Mouse (Mus musculus) E14TG2a.4 (cell line): Measurements from ENCODE around the gene Fzd1.
A peak's percentile ranks its signal among the peaks of the same experiment; 100 is the strongest.

Source experiments
- H3K27me3 ChIP-seq: 2 replicates; pipeline ENCODE4 v1.6.1; 2014; ENCODE audit warnings: low read length, control low read depth; ENCODE audit not compliant: insufficient read depth
- H3K36me3 ChIP-seq: 2 replicates; pipeline ENCODE4 v1.6.1; 2014; ENCODE audit warnings: low read length, control low read depth; ENCODE audit not compliant: insufficient read depth
- H3K4me1 ChIP-seq: replicated peaks from 2 replicates; pipeline ENCODE4 v1.6.1; 2014; ENCODE audit warnings: low read depth, low read length, control low read depth
- H3K4me3 ChIP-seq: replicated peaks from 2 replicates; pipeline ENCODE4 v1.5.1; 2014; ENCODE audit warnings: mild to moderate bottlenecking, low read length
- H3K9me3 ChIP-seq: 2 replicates; pipeline ENCODE4 v1.6.1; 2014; ENCODE audit warnings: low read length, control low read depth
- CTCF ChIP-seq: conservative IDR thresholded peaks from 2 replicates; pipeline ENCODE4 v1.5.1; 2014; ENCODE audit warnings: low read length
- NANOG ChIP-seq: IDR thresholded peaks from 2 replicates; pipeline ENCODE4 v1.6.1; 2014; ENCODE audit warnings: borderline replicate concordance, low read length, mixed read lengths
- POU5F1 ChIP-seq: IDR thresholded peaks from 2 replicates; pipeline ENCODE4 v1.6.1; 2014; ENCODE audit warnings: low read length, borderline replicate concordance

The Fzd1 gene

DNA sequence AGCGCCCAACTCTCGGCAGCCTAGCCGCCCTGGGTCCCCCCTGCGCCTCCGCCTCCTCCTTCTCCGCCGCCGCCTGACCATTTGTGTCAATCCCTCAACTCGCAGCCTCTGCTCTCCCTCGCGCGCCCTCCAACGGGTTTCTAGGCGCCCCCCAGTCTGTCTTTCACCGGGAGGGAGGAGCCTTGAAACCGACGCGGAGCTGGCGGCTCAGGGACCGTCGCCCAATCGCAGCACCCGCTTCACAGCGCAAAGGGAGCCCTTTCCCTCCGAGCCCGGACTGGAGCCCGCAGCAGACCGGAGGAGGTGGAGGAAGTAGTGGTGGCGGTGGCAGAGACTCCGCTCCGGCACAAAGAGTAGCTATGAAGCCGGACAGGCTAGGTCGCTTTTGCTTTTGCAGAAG lies at the start of gene Fzd1:
Fzd1 (minus strand) TSS at position 134 of the 400 bp plus-strand sequence.
- TF ChIP-seq POU5F1 (no peak), CTCF (no peak), NANOG (no peak)
- peak within 1 kb of the TSS; percentile 87 for H3K4me3 ChIP-seq
- H3K4me1 ChIP-seq: peaks cover 24% of the 10 kb centered on the region
- H3K27me3 ChIP-seq: peaks cover 64% of the 10 kb centered on the region
- H3K36me3 ChIP-seq: no peaks in the 10 kb centered on the region
- H3K9me3 ChIP-seq: no peaks in the 10 kb centered on the region

DNA sequence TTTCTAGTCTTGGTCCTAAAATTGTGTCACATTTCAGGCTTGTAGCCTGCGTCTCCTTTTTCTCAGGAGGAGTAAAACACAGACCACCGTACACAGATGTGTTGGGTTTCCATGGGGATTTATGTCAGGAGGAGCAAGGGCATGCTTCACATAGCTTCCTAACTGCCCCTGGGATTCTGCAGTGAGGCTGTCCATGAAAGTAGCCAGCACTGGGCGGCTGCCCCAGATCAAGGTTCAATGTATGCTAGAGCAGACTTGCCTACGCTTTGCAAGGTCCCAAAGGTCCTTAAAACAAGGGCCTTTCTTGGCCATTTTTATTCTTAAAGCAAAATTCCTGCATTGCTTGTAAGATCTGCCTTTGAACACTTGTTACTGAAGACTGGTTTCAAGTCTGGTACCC lies 47.4 kb upstream of the Fzd1 start:
- H3K9me3 ChIP-seq: peaks cover 5% of the 10 kb centered on the region; the same call in 1 of the 2 replicates
- H3K4me1 ChIP-seq: no peaks in the 10 kb centered on the region
- no peaks in the 10 kb centered on the region for H3K27me3 ChIP-seq
- H3K4me3 ChIP-seq: no peak overlapping the region
- TF ChIP-seq POU5F1 (no peak), CTCF (no peak), NANOG (no peak)
- H3K36me3 ChIP-seq: no peaks in the 10 kb centered on the region

DNA sequence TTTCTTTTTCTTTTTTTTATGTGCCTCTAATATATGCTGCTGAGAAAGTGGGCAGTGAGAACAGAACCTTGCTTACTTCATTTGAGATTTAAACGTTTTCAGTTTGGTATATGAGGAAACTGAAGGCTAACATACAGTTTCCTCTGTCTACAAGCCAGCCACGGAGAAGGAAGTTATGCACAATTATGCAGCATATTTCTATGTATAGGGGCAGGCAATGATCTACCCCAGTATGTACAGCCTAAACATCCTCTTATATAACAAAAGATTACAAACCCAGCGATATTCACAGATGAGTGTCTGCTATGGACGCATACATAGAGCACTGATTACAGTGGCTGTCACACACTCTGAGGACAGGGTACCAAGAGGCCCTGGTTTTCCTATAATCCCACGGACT lies 45.9 kb upstream of the Fzd1 start:
- no peaks in the 10 kb centered on the region for H3K27me3 ChIP-seq
- no peaks in the 10 kb centered on the region for H3K4me1 ChIP-seq
- H3K9me3 ChIP-seq: peaks cover 8% of the 10 kb centered on the region; the same call in 1 of the 2 replicates
- no peak for TF ChIP-seq POU5F1
- no peak for TF ChIP-seq NANOG
- H3K4me3 ChIP-seq: no peak overlapping the region
- no peaks in the 10 kb centered on the region for H3K36me3 ChIP-seq

DNA sequence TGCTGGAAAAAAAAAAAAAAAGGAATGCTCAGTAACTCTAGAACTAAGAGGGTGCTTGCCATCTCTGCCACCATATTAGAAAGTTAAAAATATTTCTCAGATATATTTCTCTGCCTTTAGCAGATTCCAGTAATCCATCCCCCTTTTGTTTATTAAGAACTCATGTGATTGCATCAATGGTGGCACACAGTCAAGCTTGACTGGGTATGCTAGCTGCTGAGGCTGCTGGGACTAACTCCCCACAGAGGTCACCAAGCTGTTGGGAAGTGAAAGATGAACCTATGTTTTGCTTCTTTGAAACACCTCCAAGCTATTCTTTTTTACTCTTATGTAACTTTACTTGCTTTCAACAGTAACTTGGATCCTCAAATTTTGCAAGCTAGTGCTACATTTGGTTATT lies 44.1 kb upstream of the Fzd1 start:
- no peak for TF ChIP-seq POU5F1
- TF ChIP-seq NANOG: no peak
- no peak for TF ChIP-seq CTCF
- Histone ChIP-seq H3K4me1 (no peaks in the 10 kb centered on the region), H3K36me3 (no peaks in the 10 kb centered on the region), H3K27me3 (no peaks in the 10 kb centered on the region), H3K9me3 (peaks cover 9% of the 10 kb centered on the region; the same call in 1 of the 2 replicates), H3K4me3 (no peak overlapping the region)

DNA sequence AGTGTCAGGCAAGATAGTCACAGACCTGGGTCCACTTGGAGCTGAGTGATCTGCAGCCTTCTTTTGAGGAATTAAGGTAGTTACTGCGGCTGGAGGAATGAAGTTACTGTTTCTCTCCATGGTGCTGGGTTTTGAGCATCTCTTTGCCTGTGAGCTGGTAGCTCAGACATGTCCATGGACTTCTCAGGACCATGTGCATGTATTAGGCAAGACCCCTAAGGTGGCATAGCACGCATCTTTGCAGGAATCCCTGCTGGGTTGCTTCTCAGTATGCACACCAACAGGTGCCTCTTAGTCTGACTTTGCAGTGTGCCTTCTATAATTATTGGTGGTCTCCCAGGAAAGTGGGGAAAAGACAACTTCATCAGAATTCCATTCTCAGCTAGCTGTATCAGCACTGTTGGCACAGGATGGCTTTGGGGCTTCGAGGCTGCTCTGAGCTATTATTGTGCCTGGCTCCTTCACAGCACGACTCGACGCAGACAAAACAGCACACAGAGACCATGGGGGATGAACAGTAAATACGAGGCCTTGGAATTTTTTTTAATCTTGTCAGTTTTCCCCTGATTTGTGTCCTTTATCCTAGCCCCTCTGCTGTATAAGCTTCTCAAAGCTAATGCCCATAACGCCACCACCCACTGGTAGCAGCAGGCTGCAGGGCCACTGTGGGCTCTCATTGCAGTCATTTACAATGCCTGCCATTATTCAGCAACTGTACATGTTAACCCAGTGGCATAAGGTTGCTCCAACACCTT lies 43.4 kb upstream of the Fzd1 start:
- Histone ChIP-seq H3K4me1 (no peaks in the 10 kb centered on the region), H3K9me3 (peaks cover 13% of the 10 kb centered on the region; the same call in 1 of the 2 replicates), H3K27me3 (no peaks in the 10 kb centered on the region), H3K36me3 (no peaks in the 10 kb centered on the region), H3K4me3 (no peak overlapping the region)
- TF ChIP-seq NANOG: no peak
- TF ChIP-seq POU5F1: no peak
- TF ChIP-seq CTCF: no peak

DNA sequence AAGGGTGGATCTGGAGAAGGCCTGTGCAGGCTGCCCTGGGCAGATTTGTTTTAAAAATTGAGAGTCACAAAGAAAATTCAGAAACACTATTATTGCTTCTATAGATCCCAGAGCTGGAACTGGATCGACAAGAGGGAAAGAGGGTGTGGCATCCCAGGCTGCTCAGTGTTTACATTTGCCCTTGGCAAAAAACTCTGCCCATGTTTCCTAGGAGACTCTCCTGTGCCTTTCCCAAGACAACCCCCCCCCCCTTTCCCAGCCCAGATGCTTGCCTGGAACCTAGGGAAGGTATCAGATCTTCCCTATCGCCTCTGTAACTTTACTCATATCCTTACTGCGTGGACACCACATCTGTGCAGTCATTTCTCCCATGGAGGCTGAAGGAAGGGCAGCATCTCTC lies 33.4 kb upstream of the Fzd1 start:
- no peaks in the 10 kb centered on the region for H3K27me3 ChIP-seq
- no peak for TF ChIP-seq POU5F1
- no peak for TF ChIP-seq NANOG
- TF ChIP-seq CTCF: no peak
- H3K4me3 ChIP-seq: no peak overlapping the region
- peaks cover 6% of the 10 kb centered on the region; the same call in 1 of the 2 replicates for H3K9me3 ChIP-seq
- H3K4me1 ChIP-seq: no peaks in the 10 kb centered on the region
- no peaks in the 10 kb centered on the region for H3K36me3 ChIP-seq

DNA sequence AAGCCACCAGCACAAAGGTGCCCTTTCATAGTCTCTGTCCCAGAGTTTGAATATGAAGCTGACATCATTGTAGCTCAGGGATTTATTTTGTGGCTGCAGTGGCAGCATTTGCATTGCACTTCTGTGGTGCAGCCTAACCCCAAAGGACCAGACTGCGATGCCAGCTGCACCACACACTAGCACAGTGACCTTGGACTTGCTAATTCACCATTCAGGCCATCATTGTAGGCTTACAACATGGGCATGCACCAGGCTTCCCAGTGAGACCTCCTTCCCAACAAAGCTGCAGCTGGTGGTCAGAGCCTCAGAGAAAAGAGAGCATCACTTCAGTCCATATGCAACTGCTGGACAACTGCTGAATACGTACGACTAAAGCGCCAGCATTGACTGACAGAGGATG lies 32.4 kb upstream of the Fzd1 start:
- no peaks in the 10 kb centered on the region for H3K36me3 ChIP-seq
- H3K27me3 ChIP-seq: no peaks in the 10 kb centered on the region
- H3K4me1 ChIP-seq: no peaks in the 10 kb centered on the region
- no peak overlapping the region for H3K4me3 ChIP-seq
- TF ChIP-seq POU5F1 (no peak), CTCF (no peak), NANOG (no peak)
- 0 out of 2 replicates have a peak, but pooled peaks cover 3% of the 10 kb centered on the region for H3K9me3 ChIP-seq

DNA sequence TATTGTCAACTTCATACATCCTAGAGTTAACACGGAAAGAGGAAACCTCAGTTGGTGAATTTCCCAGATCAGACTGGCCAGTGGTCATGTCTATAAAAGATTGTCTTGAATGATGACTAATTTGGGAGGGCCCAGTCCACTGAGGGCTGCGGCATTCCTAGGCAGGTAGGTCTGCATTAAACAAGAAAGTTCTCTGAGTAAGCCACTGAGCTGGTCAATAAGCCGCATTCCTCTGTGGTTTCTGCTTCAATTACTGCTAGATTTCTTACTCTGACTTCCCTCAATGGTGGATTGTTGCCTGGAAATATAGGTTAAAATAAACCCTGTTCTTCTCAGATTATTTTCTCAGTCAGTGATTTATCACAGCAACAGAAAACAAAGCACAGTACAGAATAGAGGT lies 30.6 kb upstream of the Fzd1 start:
- no peaks in the 10 kb centered on the region for H3K27me3 ChIP-seq
- H3K36me3 ChIP-seq: no peaks in the 10 kb centered on the region
- TF ChIP-seq POU5F1 (no peak), CTCF (no peak)
- no peaks in the 10 kb centered on the region for H3K4me1 ChIP-seq
- H3K4me3 ChIP-seq: no peak overlapping the region
- 0 out of 2 replicates have a peak, but pooled peaks cover 3% of the 10 kb centered on the region for H3K9me3 ChIP-seq

DNA sequence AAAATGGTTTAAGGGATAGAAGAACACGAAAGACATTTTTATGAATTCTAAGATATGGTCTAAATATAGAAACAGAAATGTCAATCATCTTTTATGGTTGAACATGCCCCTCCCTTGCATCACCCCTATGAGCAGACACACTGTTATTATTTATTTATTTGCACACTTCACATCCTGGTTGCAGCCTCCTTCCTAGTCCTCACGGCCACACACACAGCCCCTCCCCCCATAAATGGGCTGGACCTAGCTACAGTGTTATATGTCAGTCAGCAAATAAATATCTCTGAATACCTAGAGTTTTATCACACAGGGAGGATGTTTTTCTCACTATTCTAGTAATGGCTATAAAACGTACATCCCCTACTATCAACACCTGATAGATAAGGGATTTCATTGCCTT lies 29.0 kb upstream of the Fzd1 start:
- H3K4me1 ChIP-seq: no peaks in the 10 kb centered on the region
- TF ChIP-seq POU5F1 (no peak), CTCF (no peak), NANOG (no peak)
- no peak overlapping the region for H3K4me3 ChIP-seq
- H3K36me3 ChIP-seq: no peaks in the 10 kb centered on the region
- no peaks in the 10 kb centered on the region for H3K9me3 ChIP-seq
- no peaks in the 10 kb centered on the region for H3K27me3 ChIP-seq
